Mouse (Mus musculus) liver, postnatal 0 days (tissue): ENCODE measurements around the gene Plaur. TPM values are rescaled to one million over a fixed set of nuclear protein-coding genes. Genes with fewer than 3 reads are reported as not detected.

Experiments
- ATAC-seq: fragments of 200-750 bp; cut with Nextera tagmentation; 2 replicates; pipeline ENCODE4 v1.8.0; 2017; ENCODE audit warnings: mild to moderate bottlenecking, moderate library complexity
- DNase-seq: peaks from one replicate; pipeline ENCODE4 v3.0.0-alpha.2; 2016
- H3K27ac ChIP-seq: fragments of 300-500 bp; sonication (generic); 2 replicates; pipeline ENCODE4 v1.5.1; 2014; ENCODE audit warnings: antibody characterized with exemption, moderate library complexity, mild to moderate bottlenecking, low read depth
- H3K27me3 ChIP-seq: fragments of 300-500 bp; sonication (generic); 2 replicates; pipeline ENCODE4 v1.6.1; 2014; ENCODE audit warnings: low read length, control low read depth, mixed read lengths; ENCODE audit not compliant: insufficient read depth
- H3K36me3 ChIP-seq: fragments of 300-500 bp; sonication (generic); replicated peaks from 2 replicates; pipeline ENCODE4 v1.6.1; 2014; ENCODE audit warnings: mild to moderate bottlenecking, control low read depth, low read length, moderate library complexity, mixed read lengths; ENCODE audit not compliant: insufficient read depth
- H3K4me1 ChIP-seq: fragments of 300-500 bp; sonication (generic); 2 replicates; pipeline ENCODE4 v1.6.1; 2014; ENCODE audit warnings: antibody characterized with exemption, mild to moderate bottlenecking, control low read depth; ENCODE audit not compliant: insufficient read depth
- H3K4me2 ChIP-seq: fragments of 300-500 bp; sonication (generic); 2 replicates; pipeline ENCODE4 v1.6.1; 2014; ENCODE audit warnings: low read depth, mild to moderate bottlenecking, low read length, moderate library complexity, mixed read lengths
- H3K4me3 ChIP-seq: fragments of 300-500 bp; sonication (generic); 2 replicates; pipeline ENCODE4 v1.5.1; 2014; ENCODE audit warnings: low read depth, low read length
- H3K9ac ChIP-seq: fragments of 300-500 bp; sonication (generic); replicated peaks from 2 replicates; pipeline ENCODE4 v1.6.1; 2014; ENCODE audit warnings: mild to moderate bottlenecking, moderate library complexity
- H3K9me3 ChIP-seq: fragments of 300-500 bp; sonication (generic); 2 replicates; pipeline ENCODE4 v1.6.1; 2016; ENCODE audit warnings: mild to moderate bottlenecking, control low read depth, low read length, mixed read lengths
- CTCF ChIP-seq: sonication (generic); IDR thresholded peaks from 2 replicates; pipeline ENCODE4 v1.5.1; 2016; ENCODE audit warnings: antibody characterized with exemption, low read depth
- EP300 ChIP-seq: IDR thresholded peaks from 2 replicates; pipeline ENCODE4 v1.6.1; 2016; ENCODE audit warnings: antibody characterized with exemption, low read depth, mild to moderate bottlenecking
- WGBS: fragments of 180-500 bp; shearing (Covaris S2); extraction: QIAGEN DNeasy Blood & Tissue Kit; methylation state at CpG from one replicate; pipeline ENCODE4 v1.1.7; 2014; ENCODE audit not compliant: insufficient replicate concordance; 5-methylcytosine and 5-hydroxymethylcytosine counted together
- polyA plus RNA-seq: library from polyadenylated mRNA; unstranded; fragments of >200 nt; fragmentation: Nextera tagmentation; extraction: Ambion mirVana; gene quantifications from 2 replicates; pipeline ENCODE4 v1.2.1, GENCODE M21; 2015

Plaur gene
- polyA plus RNA-seq, 1 experiment from 2014 or later, result 10.8 TPM

- WGBS, result 78% methylated on average over 15 of the region's 15 CpGs
- H3K4me3 ChIP-seq, result no peak overlapping the region
These were observed 39.0 kb upstream of the Plaur start for GRCm38 (mm10) chr7:24423107-24423763.

GRCm38 (mm10) chr7:24423956-24424732 lies 38.1 kb upstream of the Plaur start:
- Histone ChIP-seq H3K4me2 (no peak overlapping the region), H3K27ac (no peak overlapping the region), H3K9me3 (no peaks in the 10 kb centered on the region), H3K27me3 (no peaks in the 10 kb centered on the region), H3K9ac (no peak overlapping the region), H3K4me3 (no peak overlapping the region), H3K36me3 (peaks cover 28% of the 10 kb centered on the region), H3K4me1 (no peaks in the 10 kb centered on the region)
- ATAC-seq, result no peak
- WGBS, result 73% methylated on average over 12 of the region's 12 CpGs
- no peak for TF ChIP-seq EP300
- no peak for DNase-seq

More at GRCm38 (mm10) chr7:24423107-24423763, 39.0 kb upstream of the Plaur start:
- Histone ChIP-seq H3K4me1 (no peaks in the 10 kb centered on the region), H3K4me2 (no peak overlapping the region), H3K27me3 (no peaks in the 10 kb centered on the region), H3K9ac (no peak overlapping the region), H3K36me3 (peaks cover 28% of the 10 kb centered on the region), H3K27ac (no peak overlapping the region), H3K9me3 (no peaks in the 10 kb centered on the region)
- ATAC-seq, result no peak
- no peak for TF ChIP-seq EP300
- TF ChIP-seq CTCF, result no peak
- DNase-seq, result no peak

GRCm38 (mm10) chr7:24425919-24426318 lies 36.4 kb upstream of the Plaur start:
- Histone ChIP-seq H3K27me3 (no peaks in the 10 kb centered on the region), H3K9me3 (no peaks in the 10 kb centered on the region), H3K4me2 (no peak overlapping the region), H3K9ac (no peak overlapping the region), H3K4me1 (no peaks in the 10 kb centered on the region), H3K36me3 (peaks cover 15% of the 10 kb centered on the region; the same call in 1 of the 2 replicates), H3K27ac (no peak overlapping the region), H3K4me3 (no peak overlapping the region)
- WGBS, result 75% methylated on average over 9 of the region's 9 CpGs
- no peak for ATAC-seq
- no peak for TF ChIP-seq EP300
- no peak for TF ChIP-seq CTCF
- DNase-seq, result no peak

- TF ChIP-seq CTCF (no peak), EP300 (no peak)
- ATAC-seq (no peak), DNase-seq (no peak)
- Histone ChIP-seq H3K36me3 (0 out of 2 replicates have a peak, but pooled peaks cover 5% of the 10 kb centered on the region), H3K27ac (no peak overlapping the region), H3K9me3 (no peaks in the 10 kb centered on the region), H3K4me3 (no peak overlapping the region), H3K4me2 (no peak overlapping the region), H3K27me3 (no peaks in the 10 kb centered on the region), H3K9ac (no peak overlapping the region), H3K4me1 (no peaks in the 10 kb centered on the region)
- WGBS, result 83% methylated on average over 8 of the region's 8 CpGs
These were observed 35.1 kb upstream of the Plaur start for GRCm38 (mm10) chr7:24427168-24427567.

GRCm38 (mm10) chr7:24428725-24429124 lies 33.6 kb upstream of the Plaur start:
- no peak overlapping the region for H3K9ac ChIP-seq
- WGBS, result 81% methylated on average over 5 of the region's 5 CpGs

GRCm38 (mm10) chr7:24429413-24430112 lies 32.7 kb upstream of the Plaur start:
- Histone ChIP-seq H3K4me1 (no peaks in the 10 kb centered on the region), H3K4me3 (no peak overlapping the region), H3K9me3 (no peaks in the 10 kb centered on the region), H3K9ac (no peak overlapping the region), H3K27me3 (peaks cover 4% of the 10 kb centered on the region; the same call in 1 of the 2 replicates), H3K27ac (no peak overlapping the region), H3K4me2 (no peak overlapping the region), H3K36me3 (no peaks in the 10 kb centered on the region)
- WGBS, result 69% methylated on average over 14 of the region's 16 CpGs
- DNase-seq, result no peak
- no peak for ATAC-seq
- no peak for TF ChIP-seq CTCF
- no peak for TF ChIP-seq EP300

More at GRCm38 (mm10) chr7:24428725-24429124, 33.6 kb upstream of the Plaur start:
- H3K36me3 ChIP-seq, result no peaks in the 10 kb centered on the region
- no peaks in the 10 kb centered on the region for H3K9me3 ChIP-seq
- no peaks in the 10 kb centered on the region for H3K4me1 ChIP-seq
- no peak for DNase-seq
- peaks cover 4% of the 10 kb centered on the region; the same call in 1 of the 2 replicates for H3K27me3 ChIP-seq
- H3K4me2 ChIP-seq, result no peak overlapping the region
- H3K27ac ChIP-seq, result no peak overlapping the region
- no peak for TF ChIP-seq EP300
- TF ChIP-seq CTCF, result no peak
- H3K4me3 ChIP-seq, result no peak overlapping the region
- no peak for ATAC-seq
